Mouse (Mus musculus) ES-E14 (cell line): Measurements from ENCODE around the gene Gca.

Source experiments
- CHD2 ChIP-seq: IDR thresholded peaks from 2 replicates; pipeline ENCODE4 v1.6.1; 2014; ENCODE audit warnings: mild to moderate bottlenecking, low read depth, low read length, inconsistent platforms
- MAFK ChIP-seq: IDR thresholded peaks from 2 replicates; pipeline ENCODE4 v1.6.1; 2014; ENCODE audit warnings: mild to moderate bottlenecking, low read depth, low read length, inconsistent platforms; ENCODE audit not compliant: insufficient read depth

DNA sequence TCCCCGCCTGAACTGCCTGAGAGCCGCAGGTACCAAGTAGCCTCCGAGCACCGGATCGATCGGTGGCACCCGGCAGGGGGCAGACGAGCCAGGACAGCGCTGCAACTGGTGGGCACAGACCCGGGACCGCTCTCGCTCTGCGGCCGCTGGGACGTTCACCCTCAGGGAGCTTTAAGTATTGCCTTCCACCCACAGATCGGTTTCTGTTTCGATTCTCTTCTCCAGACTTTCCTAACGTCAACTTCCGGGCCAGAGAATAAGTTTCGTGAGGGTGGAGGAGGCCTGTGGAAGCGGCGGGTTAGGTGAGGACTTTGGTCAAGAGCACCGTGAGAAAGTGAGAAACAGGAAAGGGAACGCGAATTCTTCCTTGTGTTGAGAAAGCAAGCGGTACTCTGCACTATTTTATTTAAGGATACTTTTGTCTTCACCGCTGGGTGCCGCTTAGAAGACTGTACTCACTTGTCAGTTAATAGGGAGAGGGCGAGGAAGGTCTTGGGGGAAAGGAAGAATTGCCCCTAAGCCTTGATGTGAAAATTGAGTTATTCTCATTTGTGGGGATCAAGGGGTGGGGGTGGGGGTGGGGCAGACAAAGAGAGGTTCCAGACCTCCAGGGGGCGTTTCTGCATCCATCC is 18.0 kb upstream of the Gca start, which contains the start of gene Ifih1:
- no peak for TF ChIP-seq MAFK
- no peak for TF ChIP-seq CHD2
